27 mouse cellular contexts compared by ENCODE assay signal in genomic region chr15:95586906-95587305, GRCm38 (mm10). TPM values are rescaled to one million over a fixed set of nuclear protein-coding genes. Genes with fewer than 3 reads are reported as not detected.
DNase-seq lines count a peak whose midpoint lies in the region; ATAC-seq and TF ChIP-seq lines count a peak whose summit lies in the region.
"Had no signal": no experiment of that assay in that cellular context is flagged by ENCODE, and none has a peak within 500 bp of the region (broad histone marks: within the 10 kb centered on the region; RNA-seq: fewer than 3 reads in every experiment).

No protein-coding gene starts in this region.

- no peak for ATAC-seq in granulocyte monocyte progenitor cell, adult 5-6 weeks (replicated peaks; ENCODE audit: poor library complexity, severe bottlenecking)
- ATAC-seq: activated CD4-positive, CD25-positive, alpha-beta regulatory T cell, adult 4 months; CD4-positive, CD25-positive, alpha-beta regulatory T cell, adult 4 months; forebrain, embryonic 15.5 days; intestine, postnatal 0 days; Patski had no signal

- intact Hi-C loops in heart, adult 2 months (cut with DNase I), result no loop called here

- H3K27me3 ChIP-seq in ES-Bruce4 (ENCODE audit: control insufficient read depth, insufficient read depth, low read length, poor library complexity, severe bottlenecking), result no peaks in the 10 kb centered on the region
- H3K27me3 ChIP-seq in heart, adult 2 months (ENCODE audit: control insufficient read depth, insufficient read depth, low read length), result no peaks in the 10 kb centered on the region
- H3K27me3 ChIP-seq: forebrain, embryonic 12.5 days; forebrain, embryonic 15.5 days; hindbrain, embryonic 12.5 days; hindbrain, embryonic 15.5 days had no signal

- H3K4me3 ChIP-seq in ES-Bruce4 (ENCODE audit: low read depth, low read length) (no peak overlapping the region), ES-E14 (ENCODE audit: insufficient read depth in 1 of 2, low read depth in 1 of 2, low read length in 2 of 2, poor library complexity in 1 of 2, severe bottlenecking in 1 of 2) (peak overlapping the region; percentile 10 to 61; a peak in 3 of 4 replicates)
- H3K4me3 ChIP-seq in heart, adult 2 months, result no peak overlapping the region
- H3K4me3 ChIP-seq: embryonic facial prominence, embryonic 10.5 days; embryonic facial prominence, embryonic 13.5 days; erythroblast, embryonic 14.5 days; forebrain, embryonic 12.5 days; forebrain, embryonic 15.5 days; hindbrain, embryonic 12.5 days; hindbrain, embryonic 15.5 days had no signal

- peak; percentile 18 for TF ChIP-seq CTCF in ES-Bruce4 (IDR thresholded peaks at IDR 0.05; ENCODE audit: low read depth, low read length)
- TF ChIP-seq CTCF in heart, adult 2 months (IDR thresholded peaks at IDR 0.05), result no peak

- no peaks in the 10 kb centered on the region for H3K36me3 ChIP-seq in ES-Bruce4 (ENCODE audit: control insufficient read depth, insufficient read depth, low read length, poor library complexity, severe bottlenecking)
- no peaks in the 10 kb centered on the region for H3K36me3 ChIP-seq in ES-E14 (ENCODE audit: control insufficient read depth, insufficient read depth, low read length, poor library complexity, severe bottlenecking)
- H3K36me3 ChIP-seq in heart, adult 2 months (ENCODE audit: control insufficient read depth, insufficient read depth, low read length), result no peaks in the 10 kb centered on the region
- H3K36me3 ChIP-seq: embryonic facial prominence, embryonic 10.5 days; embryonic facial prominence, embryonic 13.5 days; forebrain, embryonic 12.5 days; forebrain, embryonic 15.5 days; hindbrain, embryonic 12.5 days; hindbrain, embryonic 15.5 days had no signal

- H3K27ac ChIP-seq in ES-Bruce4 (ENCODE audit: insufficient read depth, low read length) (no peak overlapping the region), ES-E14 (ENCODE audit: insufficient read depth, low read depth, low read length, poor library complexity, severe bottlenecking) (no peak overlapping the region)
- H3K27ac ChIP-seq in heart, adult 2 months, result no peak overlapping the region
- H3K27ac ChIP-seq: embryonic facial prominence, embryonic 10.5 days; embryonic facial prominence, embryonic 13.5 days; forebrain, embryonic 12.5 days; forebrain, embryonic 15.5 days; hindbrain, embryonic 12.5 days; hindbrain, embryonic 15.5 days had no signal

- no peak for TF ChIP-seq POLR2A in ES-Bruce4 (IDR thresholded peaks at IDR 0.05; ENCODE audit: insufficient read depth, low read length)
- TF ChIP-seq POLR2A in heart, adult 2 months (IDR thresholded peaks at IDR 0.05; ENCODE audit: insufficient read depth, low read depth, low read length), result no peak

- no peak for TF ChIP-seq EP300 in ES-Bruce4 (IDR thresholded peaks at IDR 0.05; ENCODE audit: insufficient read depth, low read depth, low read length)
- no peak for TF ChIP-seq EP300 in heart, adult 2 months (IDR thresholded peaks at IDR 0.05; ENCODE audit: insufficient read depth, low read depth, low read length)

- DNase-seq in ES-E14 (ENCODE audit: low read depth, low spot score) (no peak), ZHBTc4 (ENCODE audit: low read depth, low spot score) (peak; percentile 48)
- DNase-seq in heart, adult 2 months, result no peak
- DNase-seq in spleen, adult 18-20 months, result no peak
- DNase-seq: adrenal gland, adult 8-10 months; adrenal gland, postnatal 25 days; cerebellum, adult 11-12 months; cerebellum, adult 9-10 months; cerebellum, postnatal 25 days; gastrocnemius, postnatal 25 days had no signal

- H3K9ac ChIP-seq in ES-Bruce4 (ENCODE audit: low read depth, poor library complexity, severe bottlenecking), result no peak overlapping the region
- no peak overlapping the region for H3K9ac ChIP-seq in ES-E14 (ENCODE audit: insufficient read depth, low read depth, low read length, poor library complexity, severe bottlenecking)
- no peak overlapping the region for H3K9ac ChIP-seq in heart, adult 2 months (ENCODE audit: low read depth, low read length)
- H3K9ac ChIP-seq: embryonic facial prominence, embryonic 13.5 days; forebrain, embryonic 12.5 days; forebrain, embryonic 15.5 days; hindbrain, embryonic 12.5 days; hindbrain, embryonic 15.5 days had no signal

- WGBS in heart, adult 2 months, result 90% methylated on average over 15 of the region's 15 CpGs

- H3K9me3 ChIP-seq in ES-Bruce4 (replicated peaks; ENCODE audit: control insufficient read depth, insufficient read depth, low read length, poor library complexity, severe bottlenecking) (peaks cover 8% of the 10 kb centered on the region), ES-E14 (ENCODE audit: control insufficient read depth, insufficient read depth, low read depth, low read length) (no peaks in the 10 kb centered on the region)
- H3K9me3 ChIP-seq: embryonic facial prominence, embryonic 10.5 days; embryonic facial prominence, embryonic 13.5 days; forebrain, embryonic 12.5 days; forebrain, embryonic 15.5 days; hindbrain, embryonic 12.5 days; hindbrain, embryonic 15.5 days had no signal

- in situ Hi-C loops in ES-E14 (cut with MboI; ENCODE audit: low sequenced_read_pairs in 2 of 2, unreplicated experiment in 2 of 2), result no loop called here

- no peaks in the 10 kb centered on the region for H3K79me2 ChIP-seq in heart, adult 2 months (replicated peaks; ENCODE audit: control insufficient read depth, insufficient read depth, low read length)

- H3K4me1 ChIP-seq in ES-Bruce4 (ENCODE audit: control insufficient read depth, insufficient read depth, low read length), result peaks cover 3% of the 10 kb centered on the region
- H3K4me1 ChIP-seq in ES-E14 (ENCODE audit: control insufficient read depth in 2 of 2, insufficient read depth in 2 of 2, low read length in 2 of 2, poor library complexity in 1 of 2), result peaks cover 3 to 8% of the 10 kb centered on the region in 2 experiments; a peak in 2 of 4 replicates
- H3K4me1 ChIP-seq in heart, adult 2 months (ENCODE audit: control insufficient read depth, insufficient read depth, low read length), result no peaks in the 10 kb centered on the region
- H3K4me1 ChIP-seq: forebrain, embryonic 12.5 days; forebrain, embryonic 15.5 days; hindbrain, embryonic 15.5 days had no signal

TF ChIP-seq in ES-E14, 5 proteins besides CTCF, POLR2A, EP300 and RAD21:
- TF ChIP-seq ZNF384 (IDR thresholded peaks at IDR 0.05; ENCODE audit: low read depth, low read length) (no peak), CHD2 (IDR thresholded peaks at IDR 0.05; ENCODE audit: low read depth, low read length) (no peak), ZC3H11A (IDR thresholded peaks at IDR 0.05; ENCODE audit: borderline replicate concordance, low read depth, low read length) (no peak), MAFK (IDR thresholded peaks at IDR 0.05; ENCODE audit: insufficient read depth, low read depth, low read length) (no peak), HCFC1 (IDR thresholded peaks at IDR 0.05; ENCODE audit: borderline replicate concordance, insufficient read depth, low read length) (0 out of 2 replicates have a peak, but pooled peaks have one; percentile 39)
TF ChIP-seq in ES-E14: peak in this region for 1.

RNA-seq across cellular contexts. Expression of gene Nell2, which starts 58.5 kb away (rescaled TPM):
- polyA plus RNA-seq in ES-Bruce4 (2011; ENCODE audit: insufficient read depth, insufficient read length, low read depth, missing spikeins), result 0.31 and 0.62 TPM in 2 replicates
- total RNA-seq in ES-E14 (2012; rRNA removed), result 1.6 and 3.4 TPM in 2 replicates
- not detected in 2 replicates for total RNA-seq in granulocyte monocyte progenitor cell, adult 5-6 weeks (2014; fragmentation: Nextera tagmentation)
- not detected in 2 replicates for total RNA-seq in granulocyte monocyte progenitor cell, adult 5-6 weeks (2017)
- total RNA-seq in heart, adult 2 months (2021), result under 1 TPM in 1 of 2 experiments, not detected in 1; 0.08 TPM
- 0.06 and 0.23 TPM in 2 replicates for polyA plus RNA-seq in heart, adult 2 months (2012; rRNA removed)
- total RNA-seq: common myeloid progenitor, adult 5-6 weeks; heart, postnatal 25 days; hematopoietic stem cell, adult 5-6 weeks had no signal
- polyA plus RNA-seq: activated CD4-positive, CD25-positive, alpha-beta regulatory T cell, adult 4 months; CD4-positive, CD25-positive, alpha-beta regulatory T cell, adult 4 months; erythroblast, embryonic 14.5 days; heart, postnatal 0 days had no signal

Comparison
In these comparisons a context has a peak if more than half of its experiments do, and no peak if none do; other contexts are left out.
1. H3K4me3 ChIP-seq: peak in ES-E14 (2 of 2); none in ES-Bruce4 (single experiment) and heart, adult 2 months (single experiment).